ENCODE assay signal across 26 mouse cellular contexts in genomic region chr8:61851270-61851669, GRCm38 (mm10). TPM values are rescaled to one million over a fixed set of nuclear protein-coding genes. Genes with fewer than 3 reads are reported as not detected.
DNase-seq lines count a peak whose midpoint lies in the region; ATAC-seq and TF ChIP-seq lines count a peak whose summit lies in the region.
"Had no signal": no experiment of that assay in that cellular context is flagged by ENCODE, and none has a peak within 500 bp of the region (broad histone marks: within the 10 kb centered on the region; RNA-seq: fewer than 3 reads in every experiment).

No protein-coding gene starts in this region.

- H3K27ac ChIP-seq in heart, embryonic 13.5 days (replicated peaks): peak overlapping the region; percentile 37
- no peak overlapping the region for H3K27ac ChIP-seq in heart, embryonic 11.5 days (ENCODE audit: low read depth, low read length)
- H3K27ac ChIP-seq: embryonic facial prominence, embryonic 12.5 days; embryonic facial prominence, embryonic 15.5 days; gastrocnemius, adult 2 months; hindbrain, embryonic 10.5 days; hindbrain, embryonic 13.5 days; intestine, embryonic 15.5 days had no signal

- no peak overlapping the region for H3K9ac ChIP-seq in heart, embryonic 13.5 days
- no peak overlapping the region for H3K9ac ChIP-seq in heart, embryonic 11.5 days (ENCODE audit: low read depth, low read length)
- H3K9ac ChIP-seq: embryonic facial prominence, embryonic 12.5 days; embryonic facial prominence, embryonic 15.5 days; forebrain, postnatal 0 days; hindbrain, embryonic 13.5 days; intestine, embryonic 15.5 days had no signal

- TF ChIP-seq CTCF in brain, embryonic 14.5 days (IDR thresholded peaks at IDR 0.05; ENCODE audit: borderline replicate concordance, extremely low read depth, insufficient read depth, insufficient read length): no peak

- H3K27me3 ChIP-seq in heart, embryonic 13.5 days (replicated peaks): no peaks in the 10 kb centered on the region
- no peaks in the 10 kb centered on the region for H3K27me3 ChIP-seq in heart, embryonic 11.5 days (ENCODE audit: control insufficient read depth, insufficient read depth, low read length)
- H3K27me3 ChIP-seq: embryonic facial prominence, embryonic 12.5 days; embryonic facial prominence, embryonic 15.5 days; hindbrain, embryonic 13.5 days; intestine, embryonic 15.5 days had no signal

- peak overlapping the region; percentile 11; the same call in 1 of the 2 replicates for H3K4me2 ChIP-seq in heart, embryonic 13.5 days
- H3K4me2 ChIP-seq in heart, embryonic 11.5 days: no peak overlapping the region
- H3K4me2 ChIP-seq: embryonic facial prominence, embryonic 12.5 days; embryonic facial prominence, embryonic 15.5 days; hindbrain, embryonic 13.5 days; intestine, embryonic 15.5 days had no signal

- peaks cover 59% of the 10 kb centered on the region for H3K4me1 ChIP-seq in heart, embryonic 13.5 days
- peaks cover 20% of the 10 kb centered on the region for H3K4me1 ChIP-seq in heart, embryonic 11.5 days (ENCODE audit: control insufficient read depth, insufficient read depth, low read length)
- H3K4me1 ChIP-seq: embryonic facial prominence, embryonic 15.5 days; intestine, embryonic 15.5 days had no signal

- H3K4me3 ChIP-seq in heart, embryonic 13.5 days: no peak overlapping the region
- H3K4me3 ChIP-seq in heart, embryonic 11.5 days (ENCODE audit: low read depth, low read length): no peak overlapping the region
- H3K4me3 ChIP-seq: embryonic facial prominence, embryonic 12.5 days; embryonic facial prominence, embryonic 15.5 days; gastrocnemius, adult 2 months; hindbrain, embryonic 10.5 days; hindbrain, embryonic 13.5 days; intestine, embryonic 15.5 days had no signal

- intact Hi-C loops in heart, postnatal 25 days (cut with DNase I): no loop called here
- intact Hi-C loops in heart, postnatal 10 days (cut with DNase I): no loop called here

- DNase-seq in heart, adult 18-20 months: peak; percentile 55 to 62
- no peak for DNase-seq in heart, postnatal 25 days (ENCODE audit: low spot score)
- DNase-seq in brain, embryonic 14.5 days (ENCODE audit: low read depth): peak; percentile 23
- DNase-seq in heart, postnatal 10 days: peak; percentile 63 to 71
- DNase-seq in testis, postnatal 14 days (ENCODE audit: low spot score): no peak
- no peak for DNase-seq in thymus, adult 18-20 months
- DNase-seq: adrenal gland, postnatal 10 days; adrenal gland, postnatal 36 days; cerebellum, adult 11 months; cerebellum, adult 2 months; cerebellum, adult 9-11 months; cerebellum, postnatal 25 days; forebrain, postnatal 0 days; gastrocnemius, adult 2 months; gastrocnemius, postnatal 14 days; kidney, adult 11 months; kidney, adult 9 months had no signal

- 18% methylated on average over 4 of the region's 4 CpGs for WGBS in heart, embryonic 13.5 days
- 19% methylated on average over 4 of the region's 4 CpGs for WGBS in heart, embryonic 11.5 days (ENCODE audit: insufficient replicate concordance)

- ATAC-seq in heart, embryonic 13.5 days (ENCODE audit: extremely low read depth, insufficient number of reproducible peaks, low FRiP score, low TSS enrichment): no peak
- no peak for ATAC-seq in heart, embryonic 11.5 days (replicated peaks; ENCODE audit: insufficient number of reproducible peaks, low FRiP score, low TSS enrichment)
- ATAC-seq: forebrain, embryonic 14.5 days; forebrain, postnatal 0 days; hindbrain, embryonic 16.5 days; intestine, embryonic 15.5 days had no signal

- no peaks in the 10 kb centered on the region for H3K9me3 ChIP-seq in heart, embryonic 13.5 days
- no peaks in the 10 kb centered on the region for H3K9me3 ChIP-seq in heart, embryonic 11.5 days (replicated peaks; ENCODE audit: control insufficient read depth, low read length)
- H3K9me3 ChIP-seq: embryonic facial prominence, embryonic 12.5 days; embryonic facial prominence, embryonic 15.5 days; hindbrain, embryonic 10.5 days; hindbrain, embryonic 13.5 days; intestine, embryonic 15.5 days had no signal

- no peak for TF ChIP-seq POLR2A in brain, embryonic 14.5 days (IDR thresholded peaks at IDR 0.05; ENCODE audit: borderline replicate concordance, extremely low read depth, insufficient read depth, insufficient read length, poor library complexity, severe bottlenecking)

- H3K36me3 ChIP-seq in heart, embryonic 13.5 days: peaks cover 16% of the 10 kb centered on the region
- H3K36me3 ChIP-seq in heart, embryonic 11.5 days (ENCODE audit: control insufficient read depth, insufficient read depth, low read length): peaks cover 2% of the 10 kb centered on the region; the same call in 1 of the 2 replicates
- H3K36me3 ChIP-seq: embryonic facial prominence, embryonic 12.5 days; embryonic facial prominence, embryonic 15.5 days; hindbrain, embryonic 10.5 days; hindbrain, embryonic 13.5 days; intestine, embryonic 15.5 days had no signal

RNA-seq across cellular contexts. Expression of gene Palld, which starts 51.2 kb away (rescaled TPM):
- total RNA-seq in heart, adult 18-20 months (2021): 100 to 1,000 TPM; 157 to 161 TPM
- 100 to 1,000 TPM; 228 to 233 TPM for total RNA-seq in heart, postnatal 25 days (2021)
- polyA plus RNA-seq in heart, embryonic 13.5 days (2015; fragmentation: Nextera tagmentation; extraction: Ambion mirVana): 166 and 167 TPM in 2 replicates
- polyA plus RNA-seq in heart, embryonic 11.5 days (2014; fragmentation: Nextera tagmentation; extraction: Ambion mirVana): 157 and 186 TPM in 2 replicates
- 12.3 and 16.4 TPM in 2 replicates for polyA plus RNA-seq in brain, embryonic 14.5 days (2012; rRNA removed)
- 100 to 1,000 TPM; 280 to 283 TPM for total RNA-seq in heart, postnatal 10 days (2021)

Comparison
In these comparisons a context has a peak if more than half of its experiments do, and no peak if none do; other contexts are left out.
1. DNase-seq: peak in heart, adult 18-20 months (2 of 2), brain, embryonic 14.5 days (single experiment) and heart, postnatal 10 days (2 of 2); none in heart, postnatal 25 days (single experiment), testis, postnatal 14 days (single experiment) and thymus, adult 18-20 months (0 of 2).